Mouse (Mus musculus) B cell, adult 2 months (primary cell): ENCODE measurements around the gene Stra8.
A peak's percentile ranks its signal among the peaks of the same experiment; 100 is the strongest.

Experiments used
- DNase-seq, 2 experiments: peaks; one replicate each; pipeline ENCODE4 v3.0.0; 2022

Gene Stra8

DNA sequence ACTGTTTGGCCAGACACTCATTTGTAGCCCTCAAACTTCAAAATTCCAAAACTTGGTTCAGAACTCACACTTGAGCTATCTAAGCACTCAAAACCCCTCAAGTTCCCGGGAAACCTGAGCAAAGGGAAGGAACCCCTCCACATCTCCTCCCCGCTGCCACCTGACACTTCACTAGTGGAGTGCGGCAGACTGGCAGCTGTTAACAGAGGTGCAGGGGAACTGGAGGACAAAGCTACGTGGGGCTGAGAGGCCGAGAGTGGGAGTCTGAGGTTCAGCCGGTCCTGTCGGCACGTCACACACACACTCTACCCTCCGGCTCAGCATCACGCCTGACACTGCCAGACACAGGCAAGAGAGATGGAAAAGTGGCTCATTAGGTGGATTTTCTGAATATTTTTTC is 16.1 kb upstream of the Stra8 start:
- DNase-seq = no peak

- DNase-seq = no peak
Observed at GRCm38 (mm10) chr6:34904361-34904760, 15.6 kb upstream of the Stra8 start.

DNA sequence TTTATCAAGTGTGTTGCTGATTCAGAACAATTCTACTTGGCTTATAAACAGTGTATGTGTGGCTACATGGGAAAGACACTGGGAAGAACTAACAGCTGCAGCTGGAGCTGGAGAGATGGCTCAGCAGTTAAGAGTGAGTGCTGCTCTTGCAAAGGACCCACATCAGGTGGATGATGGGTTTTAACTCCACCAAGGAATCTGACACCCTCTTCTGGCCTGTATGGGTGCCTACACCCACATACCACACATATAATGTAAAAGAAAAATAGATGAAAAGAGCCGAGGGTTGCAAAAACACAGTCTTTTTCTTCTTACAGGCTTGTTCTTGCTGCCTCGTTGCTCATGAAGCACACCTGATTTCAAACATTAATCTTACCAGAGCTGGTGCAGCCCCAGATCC is 13.8 kb upstream of the Stra8 start:
- no peak for DNase-seq

GRCm38 (mm10) chr6:34906661-34907060 is 13.3 kb upstream of the Stra8 start:
- no peak for DNase-seq

DNA sequence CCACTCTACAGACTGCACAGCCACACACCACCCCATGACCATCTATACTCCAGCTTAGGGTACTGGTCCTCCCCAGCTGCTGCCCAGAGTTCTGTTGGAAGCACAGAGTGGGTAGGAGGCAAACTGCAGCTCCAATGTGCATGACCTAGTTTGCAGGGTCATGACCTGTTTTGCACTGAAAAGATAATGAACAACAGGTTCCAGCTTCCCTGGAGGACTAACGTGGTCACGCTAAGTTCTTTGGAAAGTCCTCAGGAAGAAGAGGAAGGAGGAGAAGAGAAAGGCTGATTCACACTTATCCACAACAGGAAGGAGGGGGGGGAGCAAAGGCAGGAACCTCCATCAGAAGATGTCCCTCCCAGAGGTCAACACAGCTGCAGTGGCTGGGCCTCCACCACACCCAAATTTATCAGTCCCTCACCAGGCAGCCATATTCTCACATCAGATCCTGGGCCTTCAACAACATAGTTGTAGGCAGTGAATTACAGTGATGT is 12.8 kb upstream of the Stra8 start:
- no peak for DNase-seq

DNA sequence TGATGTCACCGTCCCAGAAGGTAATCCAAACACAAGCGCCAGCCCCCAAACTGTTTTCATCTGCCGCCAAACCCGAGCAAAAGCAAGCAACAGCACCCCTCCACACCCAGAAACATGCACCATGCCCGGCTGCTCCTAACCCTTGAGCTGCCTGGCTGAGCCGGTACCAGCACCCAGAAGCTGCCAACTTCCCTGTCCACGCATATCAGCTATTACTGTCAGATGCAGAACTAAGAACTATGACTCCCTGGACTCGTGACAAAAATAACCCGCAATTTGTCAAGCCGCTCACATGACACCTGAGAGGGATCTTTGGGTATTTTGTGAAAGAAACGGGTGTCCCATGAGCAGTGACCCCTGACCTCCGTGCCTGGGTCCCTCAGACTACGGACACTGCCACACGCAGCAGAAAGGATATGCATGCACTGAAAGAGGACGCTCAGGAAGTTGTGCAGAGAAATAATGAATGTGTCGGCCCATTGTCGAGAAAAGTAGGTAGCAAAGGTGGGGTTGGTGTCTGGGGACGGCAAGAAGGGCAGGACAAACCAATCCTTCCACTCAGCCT is 12.2 kb upstream of the Stra8 start:
- DNase-seq = no peak

DNA sequence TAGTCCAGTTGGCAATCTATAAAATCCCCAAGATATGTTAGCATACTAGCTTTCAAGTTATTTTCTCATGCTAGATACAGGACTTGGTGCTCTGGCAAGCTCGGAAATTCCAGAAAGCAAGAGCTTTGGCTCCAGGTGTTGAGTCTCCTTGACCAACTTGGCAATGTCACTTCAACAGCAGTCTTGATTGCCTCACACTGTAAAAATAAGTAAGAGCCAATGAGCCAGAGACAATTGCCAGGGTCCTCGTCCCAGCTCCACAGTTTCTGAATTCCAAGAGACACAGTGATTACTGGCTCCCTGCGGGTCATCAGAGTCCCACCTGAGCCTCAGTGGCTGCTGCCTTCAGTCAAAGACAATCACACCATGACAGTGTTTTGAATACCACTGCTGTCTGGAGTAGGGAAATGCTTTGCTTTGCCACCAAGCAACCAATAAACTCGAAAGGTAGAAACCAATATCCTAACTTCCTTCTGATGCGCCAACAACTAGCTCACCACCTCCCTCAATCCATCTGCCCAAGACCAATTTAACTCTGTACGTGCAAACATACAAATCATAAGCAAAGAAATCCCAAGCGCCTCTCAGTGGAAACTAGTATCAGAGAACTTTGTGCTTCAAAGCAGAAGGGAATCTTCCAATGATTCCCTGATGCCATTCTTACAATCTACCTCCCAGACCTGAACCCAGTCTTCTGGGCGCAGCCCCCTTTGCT is 10.2 kb upstream of the Stra8 start:
- no peak for DNase-seq

- DNase-seq = peak; percentile 97
Observed at GRCm38 (mm10) chr6:34910371-34911219, 9.4 kb upstream of the Stra8 start, which contains the start of gene Wdr91. Wdr91 (minus strand) TSS chr6:34910876.

GRCm38 (mm10) chr6:34913341-34914040 is 6.5 kb upstream of the Stra8 start:
- DNase-seq = no peak

DNA sequence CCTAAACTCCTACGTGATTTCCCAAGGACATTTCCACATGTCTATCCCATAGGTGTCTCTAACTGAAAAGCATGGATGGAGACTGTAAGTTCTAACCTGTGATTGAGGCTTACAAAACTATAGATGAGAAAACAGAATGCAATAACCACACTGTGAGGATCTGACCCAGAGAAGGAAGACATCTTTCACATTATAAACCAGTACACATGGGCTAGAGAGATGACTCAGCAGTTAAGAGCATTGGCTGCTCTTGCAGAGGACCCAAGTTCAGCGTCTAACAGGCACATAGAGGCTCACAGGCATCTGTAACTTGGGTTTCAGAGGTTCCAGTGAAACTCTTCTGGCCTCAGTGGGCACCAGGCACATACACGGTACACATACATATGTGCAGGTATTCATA is 5.5 kb upstream of the Stra8 start:
- DNase-seq = no peak

DNA sequence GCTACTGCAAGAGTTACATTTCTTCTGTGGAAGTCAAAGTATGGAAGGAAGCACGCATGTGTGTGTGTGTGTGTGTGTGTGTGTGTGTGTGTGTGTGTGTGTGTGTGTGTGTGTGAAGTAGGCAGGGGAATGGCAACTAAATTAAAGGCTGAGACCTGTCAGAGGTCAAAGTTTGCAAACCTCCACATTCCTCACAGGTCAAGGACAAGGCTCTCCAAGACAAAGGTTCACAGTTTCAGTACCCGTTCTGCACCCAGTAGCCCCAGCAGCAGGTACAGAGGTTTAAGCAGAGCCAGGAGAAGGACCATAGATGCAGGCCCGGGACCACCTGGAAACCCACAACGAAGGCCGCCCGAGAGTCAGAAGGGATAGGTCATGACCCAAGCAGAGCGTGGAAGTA is 817 bp upstream of the Stra8 start:
- DNase-seq = no peak

DNA sequence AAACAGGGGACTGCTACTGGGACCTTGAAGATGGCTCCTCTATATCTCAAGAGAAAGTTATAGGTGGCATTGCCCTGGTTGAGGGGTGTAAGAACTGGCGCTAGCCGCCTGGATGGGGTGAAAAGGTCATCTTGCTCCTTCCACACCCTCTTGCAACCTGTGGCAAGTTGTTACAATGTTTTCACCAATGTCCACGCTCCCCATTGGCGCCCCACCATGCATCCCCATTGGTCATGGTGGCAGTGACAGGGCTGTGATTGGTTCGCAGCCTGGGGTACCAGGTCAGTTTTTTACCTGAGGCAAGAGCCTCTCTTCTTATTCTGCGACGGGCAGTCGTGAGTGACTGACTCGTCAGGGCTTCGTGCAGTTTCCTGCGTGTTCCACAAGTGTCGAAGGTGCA is 668 bp downstream of the Stra8 start:
- DNase-seq = no peak

- peak; percentile 45 to 63 for DNase-seq
Observed at GRCm38 (mm10) chr6:34921941-34922340, 2.0 kb downstream of the Stra8 start.

DNA sequence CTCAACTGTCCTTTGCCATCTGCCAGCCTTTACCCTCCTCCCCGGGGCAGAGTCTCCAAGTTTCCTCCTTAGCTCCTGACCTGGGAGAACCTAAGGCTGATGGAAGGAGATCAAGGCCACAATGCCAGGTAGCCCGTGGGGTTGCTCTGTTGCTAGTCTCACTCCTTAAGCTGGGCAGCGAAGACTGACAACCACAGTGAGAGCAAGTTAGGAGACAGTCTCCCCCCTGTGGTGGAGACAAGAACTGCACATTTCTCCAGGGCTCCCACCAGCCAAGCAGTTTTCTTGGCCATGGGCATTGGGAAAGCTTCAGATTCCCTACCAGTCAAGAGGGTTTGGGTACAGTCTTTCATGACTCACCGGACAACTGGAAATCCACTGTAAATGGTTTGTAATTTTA is 7.2 kb downstream of the Stra8 start:
- peak; percentile 80 to 81 for DNase-seq

DNA sequence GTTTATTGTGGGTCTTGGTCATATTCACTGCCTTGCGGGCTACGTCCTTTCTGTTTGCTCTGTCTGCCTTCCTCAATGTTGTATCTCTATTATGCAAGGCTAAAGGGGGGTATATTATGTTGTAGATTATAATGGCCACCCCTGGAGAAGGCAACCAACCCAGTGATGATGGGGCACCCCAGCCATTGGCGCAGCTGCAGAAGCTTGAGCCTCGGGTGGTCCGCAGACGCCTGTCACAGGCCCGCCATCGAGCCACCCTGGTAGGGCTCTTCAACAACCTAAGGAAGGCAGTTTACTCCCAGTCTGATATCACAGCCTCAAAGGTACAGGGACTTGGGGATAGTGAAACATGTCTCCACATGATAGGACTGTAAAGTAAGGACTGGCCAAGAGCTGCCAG is 7.6 kb downstream of the Stra8 start:
- no peak for DNase-seq

- DNase-seq = no peak
Observed at GRCm38 (mm10) chr6:34932633-34933032, 12.7 kb downstream of the Stra8 start.

DNA sequence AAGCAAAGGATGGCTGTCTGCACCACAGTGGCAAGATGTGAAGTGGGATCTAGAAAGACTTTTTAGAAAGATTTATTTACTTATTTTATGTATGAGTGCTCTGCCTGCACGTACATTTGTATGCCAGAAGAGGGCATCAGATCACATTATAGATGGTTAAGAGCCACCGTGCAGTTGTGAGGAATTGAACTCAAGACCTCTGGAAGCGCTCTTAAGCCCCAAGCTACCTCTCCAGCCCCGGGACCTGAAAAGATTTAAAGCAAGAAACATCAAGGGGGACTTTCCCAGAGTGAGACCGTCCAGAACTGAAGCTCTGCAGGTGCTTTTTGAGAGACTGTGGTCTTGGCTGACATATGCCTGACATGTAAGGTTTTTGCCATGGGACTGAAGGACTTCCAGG is 16.8 kb downstream of the Stra8 start:
- DNase-seq = no peak

DNA sequence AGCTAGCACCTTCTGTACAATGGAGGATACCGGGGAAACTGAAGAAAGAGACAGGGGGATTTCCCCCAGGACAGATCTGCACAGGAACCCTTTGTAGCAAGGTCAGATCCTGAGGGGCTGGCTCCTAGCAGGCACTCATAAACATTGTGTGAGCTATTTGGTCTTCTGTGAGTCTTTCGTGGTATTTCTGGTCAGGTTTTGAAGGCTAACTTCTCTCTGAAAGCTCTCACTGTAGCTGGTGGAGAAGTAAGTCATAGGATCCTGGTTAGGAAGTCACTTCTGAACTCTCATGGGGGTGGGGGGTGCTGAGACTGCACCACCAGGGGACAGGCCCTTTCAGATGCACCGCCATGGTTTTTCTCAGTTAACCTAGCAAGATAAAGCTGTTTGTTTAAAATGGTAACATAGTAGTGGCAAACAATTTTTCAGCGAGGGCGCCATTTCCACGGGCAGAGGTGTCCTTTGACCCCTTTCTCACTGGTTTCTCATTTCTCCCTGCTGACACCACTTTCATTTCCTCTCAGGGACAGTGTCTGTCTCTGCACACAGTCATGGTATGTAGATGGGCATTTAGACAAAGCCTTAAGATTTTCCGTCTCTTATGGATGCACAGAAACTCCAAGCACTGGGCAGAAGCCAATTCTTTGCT is 18.4 kb downstream of the Stra8 start:
- peak; percentile 33 to 41 for DNase-seq

GRCm38 (mm10) chr6:34938929-34939325 is 19.0 kb downstream of the Stra8 start:
- no peak for DNase-seq

DNA sequence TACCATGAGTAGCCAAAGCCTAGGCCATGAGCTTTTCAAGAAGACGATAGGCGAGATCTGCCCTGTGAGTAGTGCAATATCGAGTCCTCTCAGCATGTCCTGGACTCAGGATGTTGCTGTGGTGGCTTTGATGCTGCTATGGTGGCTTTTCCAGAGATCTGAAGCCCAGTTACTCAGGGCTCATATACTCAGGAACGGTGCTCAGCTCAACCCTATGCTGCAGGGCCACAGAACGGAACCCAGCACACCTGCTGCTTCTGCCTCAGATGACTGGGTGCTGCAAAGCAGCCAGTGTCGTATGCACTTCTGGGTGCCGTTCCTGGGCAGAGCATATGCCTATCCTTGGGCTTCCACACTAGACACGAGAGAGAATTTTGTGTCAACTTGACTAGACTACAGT is 19.5 kb downstream of the Stra8 start:
- DNase-seq = no peak

GRCm38 (mm10) chr6:34941496-34941895 is 21.5 kb downstream of the Stra8 start:
- DNase-seq = no peak

- DNase-seq = no peak
Observed at GRCm38 (mm10) chr6:34942446-34942845, 22.5 kb downstream of the Stra8 start.

DNA sequence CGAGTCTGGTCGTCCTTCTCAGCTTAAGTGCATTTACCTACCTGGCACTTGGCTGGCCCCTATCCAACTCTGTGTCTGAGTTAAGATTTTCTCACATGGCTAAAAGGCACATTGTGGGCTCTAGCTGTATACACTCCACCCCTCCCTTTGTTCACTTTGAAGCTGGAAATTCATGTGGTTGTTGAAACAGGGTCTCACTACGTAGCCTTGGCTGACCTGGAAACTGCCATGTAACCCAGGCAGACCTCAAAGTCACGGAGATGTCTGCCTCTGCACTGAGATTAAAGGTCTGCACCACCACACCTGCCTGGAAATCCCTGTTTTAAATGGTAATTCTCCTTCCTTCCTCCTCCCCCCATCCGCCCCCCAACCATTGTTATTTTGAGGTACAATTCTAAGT is 23.5 kb downstream of the Stra8 start:
- no peak for DNase-seq
